Mouse (Mus musculus) cerebellum, adult 11 months (tissue): Measurements from ENCODE around the gene Scgb1b24.

Experiments
- DNase-seq: peaks from one replicate; pipeline ENCODE4 v3.0.0; 2022

Gene Scgb1b24

DNA sequence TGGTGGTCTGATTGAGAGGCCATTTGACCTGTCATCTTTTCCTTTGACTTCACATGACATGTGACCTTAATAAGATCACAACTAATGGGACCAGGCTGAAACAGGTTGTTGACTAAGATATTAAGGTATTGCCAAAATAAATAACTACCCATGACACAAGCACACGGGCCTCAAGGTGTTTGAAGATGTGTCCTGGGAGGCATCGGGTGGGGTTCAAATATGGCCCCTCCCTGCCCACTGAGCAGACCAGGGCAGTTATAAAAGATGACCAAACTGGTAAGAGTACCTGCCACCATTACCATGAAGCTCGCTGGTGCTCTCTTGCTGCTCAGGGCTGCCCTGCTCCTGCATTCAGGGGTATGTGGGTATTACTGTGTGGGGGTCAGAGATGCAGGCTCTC, at the start of gene Scgb1b24:
TSS of gene Scgb1b24 (plus strand) at position 301 of the 400 bp plus-strand sequence.
- DNase-seq: no peak

DNA sequence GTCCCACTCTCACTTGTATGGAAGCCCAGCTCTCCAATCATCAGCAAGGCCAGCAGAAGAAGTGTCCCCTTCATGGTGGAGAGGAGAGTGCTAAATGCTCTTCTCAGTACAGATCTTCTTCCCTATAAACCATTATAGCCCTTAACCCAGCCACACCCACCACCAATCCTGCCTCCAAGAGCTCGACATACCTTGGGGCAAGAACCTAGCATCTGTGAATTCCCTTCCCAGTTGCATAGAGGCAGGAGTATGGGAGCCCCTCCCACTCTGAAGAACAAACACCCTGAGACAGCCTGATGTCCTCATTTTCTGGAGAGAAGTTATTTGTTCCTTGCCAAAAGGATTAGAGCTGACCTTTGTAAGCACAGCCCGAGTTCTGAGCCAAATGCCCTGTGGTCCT, 4.4 kb upstream of the Scgb1b24 start, which contains the start of gene Scgb2b24:
TSS of gene Scgb2b24 (minus strand) at position 101 of the 400 bp plus-strand sequence.
- no peak for DNase-seq
